Mouse (Mus musculus) neural tube, embryonic 15.5 days (tissue): ENCODE results near the gene Aifm3. TPM values are rescaled to one million over a fixed set of nuclear protein-coding genes. Genes with fewer than 3 reads are reported as not detected.
A peak's percentile ranks its signal among the peaks of the same experiment; 100 is the strongest.

Source experiments
- ATAC-seq: fragments of 200-750 bp; cut with Nextera tagmentation; 2 replicates; pipeline ENCODE4 v1.8.0; 2017; ENCODE audit warnings: mild to moderate bottlenecking, moderate TSS enrichment, moderate library complexity; ENCODE audit not compliant: low FRiP score
- H3K27ac ChIP-seq: fragments of 300-500 bp; sonication (generic); replicated peaks from 2 replicates; pipeline ENCODE4 v1.5.1; 2015; ENCODE audit warnings: mild to moderate bottlenecking, inconsistent platforms
- H3K27me3 ChIP-seq: fragments of 300-500 bp; sonication (generic); replicated peaks from 2 replicates; pipeline ENCODE4 v1.6.1; 2015; ENCODE audit warnings: inconsistent platforms
- H3K36me3 ChIP-seq: fragments of 300-500 bp; sonication (generic); 2 replicates; pipeline ENCODE4 v1.6.1; 2015; ENCODE audit warnings: inconsistent platforms
- H3K4me1 ChIP-seq: fragments of 300-500 bp; sonication (generic); 2 replicates; pipeline ENCODE4 v1.6.1; 2015; ENCODE audit warnings: inconsistent platforms
- H3K4me2 ChIP-seq: fragments of 300-500 bp; sonication (generic); 2 replicates; pipeline ENCODE4 v1.6.1; 2015; ENCODE audit warnings: inconsistent platforms, mild to moderate bottlenecking, moderate library complexity
- H3K4me3 ChIP-seq: fragments of 300-500 bp; sonication (generic); replicated peaks from 2 replicates; pipeline ENCODE4 v1.5.1; 2015; ENCODE audit warnings: mild to moderate bottlenecking, inconsistent platforms
- H3K9ac ChIP-seq: fragments of 300-500 bp; sonication (generic); replicated peaks from 2 replicates; pipeline ENCODE4 v1.6.1; 2015; ENCODE audit warnings: mild to moderate bottlenecking, inconsistent platforms
- H3K9me3 ChIP-seq: fragments of 300-500 bp; sonication (generic); replicated peaks from 2 replicates; pipeline ENCODE4 v1.6.1; 2016; ENCODE audit warnings: inconsistent platforms
- WGBS: fragments of 180-500 bp; shearing (Covaris S2); methylation state at CpG from one replicate; pipeline ENCODE4 v1.1.7; 2015; ENCODE audit warnings: mixed read lengths; 5-methylcytosine and 5-hydroxymethylcytosine counted together
- polyA plus RNA-seq: library from polyadenylated mRNA; unstranded; fragments of >200 nt; fragmentation: Nextera tagmentation; extraction: Ambion mirVana; gene quantifications from 2 replicates; pipeline ENCODE4 v1.2.1, GENCODE M21; 2015

The Aifm3 gene
- polyA plus RNA-seq, 1 experiment from 2014 or later = 4.8 TPM

DNA sequence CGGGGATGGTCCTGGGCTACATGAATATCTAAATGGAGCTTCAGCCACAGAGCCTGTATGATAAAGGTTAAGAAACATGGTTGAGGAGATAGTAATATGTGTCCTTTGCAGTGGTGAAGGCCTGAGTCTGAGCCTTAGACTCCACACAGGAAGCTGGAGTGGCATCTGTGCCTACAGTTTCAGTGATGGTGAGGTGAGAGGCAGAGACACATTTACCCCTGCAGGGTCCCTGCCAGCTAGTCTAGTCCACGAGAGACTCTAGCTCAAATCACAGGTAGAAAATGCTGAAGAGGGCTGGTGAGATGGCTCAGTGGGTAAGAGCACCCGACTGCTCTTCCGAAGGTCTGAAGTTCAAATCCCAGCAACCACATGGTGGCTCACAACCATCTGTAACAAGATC, 14.1 kb upstream of the Aifm3 start:
- no peak overlapping the region for H3K4me2 ChIP-seq
- H3K36me3 ChIP-seq = peaks cover 15% of the 10 kb centered on the region
- H3K4me1 ChIP-seq = no peaks in the 10 kb centered on the region; the same call in 1 of the 2 replicates
- no peak overlapping the region for H3K27ac ChIP-seq
- 98% methylated on average over 4 of the region's 4 CpGs for WGBS
- no peaks in the 10 kb centered on the region for H3K27me3 ChIP-seq
- no peak overlapping the region for H3K4me3 ChIP-seq
- ATAC-seq = no peak
- no peaks in the 10 kb centered on the region for H3K9me3 ChIP-seq
- H3K9ac ChIP-seq = no peak overlapping the region

DNA sequence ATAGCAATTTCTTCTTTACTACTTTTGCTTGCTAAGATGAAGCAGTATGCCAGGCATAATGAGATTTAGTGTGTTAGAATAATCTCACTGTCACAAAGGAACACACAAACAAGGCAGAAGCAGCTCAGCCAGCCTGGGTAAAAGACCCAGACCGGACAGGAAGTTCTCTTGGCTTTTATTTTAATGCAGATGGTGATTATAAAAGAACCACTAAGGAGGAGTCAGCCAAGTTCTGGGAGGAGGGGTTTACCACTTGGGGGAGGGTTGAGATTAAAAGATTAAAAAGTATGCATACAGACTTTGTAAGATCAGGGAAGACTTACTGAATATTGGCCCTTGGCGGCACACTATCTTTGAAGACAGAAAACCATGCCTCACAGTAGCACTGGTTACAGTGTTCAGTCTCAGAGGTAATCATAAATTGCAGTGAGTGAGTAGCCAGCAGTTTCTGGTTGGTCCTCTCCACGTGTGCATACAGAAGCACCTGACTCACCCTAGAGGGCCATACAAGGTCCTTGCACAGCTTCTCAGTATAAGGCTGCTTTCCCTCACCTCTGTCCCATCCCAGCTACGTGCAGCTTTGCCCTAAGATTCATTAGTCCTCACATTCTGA, 11.0 kb upstream of the Aifm3 start:
- Histone ChIP-seq H3K9me3 (no peaks in the 10 kb centered on the region), H3K36me3 (peaks cover 12% of the 10 kb centered on the region), H3K4me1 (no peaks in the 10 kb centered on the region), H3K4me2 (no peak overlapping the region), H3K27me3 (no peaks in the 10 kb centered on the region), H3K27ac (0 out of 2 replicates have a peak overlapping the region, but pooled peaks have one; percentile 3), H3K4me3 (no peak overlapping the region), H3K9ac (no peak overlapping the region)
- 76% methylated on average over 4 of the region's 4 CpGs for WGBS
- ATAC-seq = no peak

DNA sequence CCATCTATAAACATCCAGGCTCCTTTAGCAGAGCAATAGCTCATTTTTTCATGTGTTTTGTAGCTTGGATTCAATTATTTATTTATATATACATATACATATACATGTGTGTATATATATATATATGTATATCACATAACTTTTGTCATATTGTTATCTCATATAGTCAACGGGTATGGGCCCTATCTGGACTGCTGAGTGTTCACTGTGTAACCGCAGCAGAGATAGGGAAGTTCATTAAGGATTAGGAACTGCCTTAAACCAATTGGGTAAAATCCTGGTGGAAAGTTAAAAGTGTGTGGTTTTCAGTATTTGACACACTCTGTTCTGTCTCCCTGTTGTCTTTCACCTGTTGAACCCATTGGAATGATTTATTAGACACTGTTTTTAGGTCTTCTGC, 7.9 kb upstream of the Aifm3 start:
- Histone ChIP-seq H3K4me2 (no peak overlapping the region), H3K27ac (no peak overlapping the region), H3K9ac (no peak overlapping the region), H3K4me1 (no peaks in the 10 kb centered on the region), H3K27me3 (no peaks in the 10 kb centered on the region), H3K4me3 (no peak overlapping the region), H3K9me3 (no peaks in the 10 kb centered on the region), H3K36me3 (peaks cover 42% of the 10 kb centered on the region)
- 94% methylated on average over 2 of the region's 2 CpGs for WGBS
- ATAC-seq = no peak

DNA sequence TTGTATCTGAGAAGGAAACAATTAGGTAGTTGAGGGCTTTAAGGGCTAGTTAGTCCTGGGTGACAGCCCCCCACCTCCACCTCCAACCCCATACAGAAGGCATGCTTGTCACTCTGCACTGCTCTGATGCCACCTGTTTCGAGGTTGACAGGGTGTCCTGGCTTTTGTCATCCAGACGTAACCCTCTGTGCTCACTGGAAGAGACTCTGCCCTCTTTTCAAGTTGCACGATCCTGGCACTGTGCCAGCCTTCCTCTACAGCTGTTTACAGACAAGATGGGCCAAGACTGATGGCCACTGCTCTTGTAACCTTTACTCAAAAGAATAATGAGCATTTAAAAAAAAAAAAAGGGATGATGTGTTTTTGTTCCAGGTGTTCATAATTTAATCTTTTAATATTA, 2.9 kb upstream of the Aifm3 start:
- Histone ChIP-seq H3K4me1 (peaks cover 12% of the 10 kb centered on the region), H3K27ac (no peak overlapping the region), H3K4me2 (no peak overlapping the region), H3K9ac (no peak overlapping the region), H3K9me3 (no peaks in the 10 kb centered on the region), H3K27me3 (peaks cover 16% of the 10 kb centered on the region; the same call in 1 of the 2 replicates), H3K4me3 (no peak overlapping the region), H3K36me3 (peaks cover 45% of the 10 kb centered on the region)
- no peak for ATAC-seq
- WGBS = 36% methylated on average over 3 of the region's 3 CpGs

DNA sequence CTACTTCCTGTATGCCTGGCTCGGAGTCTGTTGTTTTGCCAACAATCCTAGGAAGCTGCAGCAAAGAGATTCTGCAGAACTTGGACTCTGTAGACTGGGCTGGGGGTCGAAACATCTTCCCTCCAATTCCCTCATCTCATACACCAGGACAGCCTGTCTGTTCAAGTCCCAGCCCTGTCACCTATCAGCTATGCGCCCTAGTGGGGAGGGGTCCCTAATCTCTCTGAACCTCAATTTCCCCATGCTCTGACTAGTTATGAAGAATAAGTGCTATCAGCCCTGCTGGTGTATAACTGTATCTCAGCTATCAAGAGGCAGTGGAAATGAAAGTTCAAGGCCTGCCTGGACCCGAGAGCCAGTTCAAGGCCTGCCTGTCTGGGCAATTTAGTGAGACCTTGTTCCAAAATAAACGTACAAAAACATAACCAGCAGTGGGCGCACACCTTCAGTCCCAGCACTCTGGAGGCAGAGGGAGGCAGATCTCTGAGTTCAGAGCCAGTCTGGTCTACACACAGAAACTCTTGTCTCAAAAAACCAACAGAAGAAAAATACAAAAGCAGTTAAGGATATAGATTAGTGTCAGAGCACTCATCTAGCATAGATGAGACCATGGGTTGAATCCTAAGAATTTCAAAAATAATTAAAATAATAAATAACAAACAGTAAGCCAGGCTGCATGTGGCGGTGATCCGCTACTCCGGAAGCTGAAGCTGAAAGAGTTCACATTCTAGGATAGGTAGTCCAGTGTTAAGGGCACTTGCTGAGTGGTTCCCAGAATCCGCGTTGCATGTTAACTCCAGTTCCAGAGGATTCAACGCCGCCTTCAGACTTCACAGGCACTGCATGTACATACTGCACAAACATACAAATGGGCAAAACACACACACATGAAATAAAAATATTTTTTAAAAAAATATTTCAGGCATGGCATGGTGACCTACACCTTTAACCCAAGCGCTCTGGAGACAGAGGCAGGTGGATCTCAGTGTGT, 638 bp upstream of the Aifm3 start:
- 47% methylated on average over 14 of the region's 14 CpGs for WGBS
- H3K27ac ChIP-seq = no peak overlapping the region
- H3K9me3 ChIP-seq = no peaks in the 10 kb centered on the region
- H3K27me3 ChIP-seq = peaks cover 16% of the 10 kb centered on the region; the same call in 1 of the 2 replicates
- ATAC-seq = peak; percentile 6; the same call in 1 of the 2 replicates
- H3K9ac ChIP-seq = peak overlapping the region; percentile 31; the same call in 1 of the 2 replicates
- H3K4me3 ChIP-seq = peak overlapping the region; percentile 38
- peak overlapping the region; percentile 71 for H3K4me2 ChIP-seq
- peaks cover 35% of the 10 kb centered on the region for H3K36me3 ChIP-seq
- H3K4me1 ChIP-seq = peaks cover 12% of the 10 kb centered on the region

DNA sequence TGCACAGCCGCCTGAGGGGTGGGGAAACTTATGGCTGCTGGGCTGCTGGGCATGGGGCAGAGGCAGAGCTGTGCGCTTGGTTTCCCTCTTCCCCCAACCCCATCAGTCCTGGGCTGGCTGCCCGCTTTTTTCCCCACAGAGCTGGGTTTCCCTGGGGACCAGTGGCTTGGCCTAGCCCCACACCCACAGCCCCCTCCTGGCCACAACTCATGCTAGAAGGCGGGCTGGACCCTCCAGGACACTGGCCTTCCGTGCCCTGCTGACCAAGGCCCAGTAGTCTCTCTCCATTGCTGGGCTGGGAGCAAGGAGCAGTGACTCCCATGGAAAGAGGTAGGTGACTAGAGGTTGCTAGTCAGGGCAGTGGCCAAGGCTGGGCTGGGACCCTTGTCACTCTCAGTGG, 1.7 kb downstream of the Aifm3 start:
- Histone ChIP-seq H3K36me3 (peaks cover 11% of the 10 kb centered on the region), H3K27ac (no peak overlapping the region)

DNA sequence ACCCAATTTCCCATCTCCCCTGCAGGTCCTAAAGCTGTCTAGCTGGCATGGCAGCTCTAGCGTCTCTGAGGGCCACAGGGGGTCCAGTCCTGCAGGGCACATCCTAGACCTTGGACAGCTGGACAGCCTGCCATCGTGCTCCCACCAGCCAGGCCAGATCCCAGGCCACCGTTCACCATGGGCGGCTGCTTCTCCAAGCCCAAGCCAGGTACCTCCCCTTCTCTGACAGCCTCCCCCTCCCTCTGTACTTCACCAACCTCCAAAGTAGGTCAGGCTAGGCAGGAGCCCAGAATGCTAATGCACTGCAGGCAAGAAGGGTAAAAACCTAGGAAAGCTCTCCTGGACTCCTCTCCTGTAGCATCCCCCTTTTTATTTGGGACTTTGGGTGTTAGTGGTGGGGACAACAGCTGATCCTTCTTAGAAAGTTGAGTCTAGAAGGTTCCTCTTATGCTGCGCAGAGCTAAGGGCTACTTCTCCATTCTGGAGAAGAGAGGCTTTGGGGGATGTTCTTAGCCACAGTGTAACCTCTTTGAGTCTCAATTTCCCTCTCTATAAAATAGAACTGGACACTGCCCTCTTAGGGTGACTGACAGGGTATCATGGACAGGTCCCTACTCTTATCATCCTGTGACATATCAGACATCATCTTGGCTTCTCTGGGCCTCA, 2.6 kb downstream of the Aifm3 start:
- Histone ChIP-seq H3K27ac (no peak overlapping the region), H3K9ac (no peak overlapping the region), H3K4me3 (no peak overlapping the region), H3K27me3 (peaks cover 16% of the 10 kb centered on the region; the same call in 1 of the 2 replicates), H3K9me3 (no peaks in the 10 kb centered on the region), H3K4me1 (peaks cover 19% of the 10 kb centered on the region), H3K4me2 (no peak overlapping the region), H3K36me3 (peaks cover 7% of the 10 kb centered on the region)
- 62% methylated on average over 5 of the region's 5 CpGs for WGBS
- no peak for ATAC-seq

More for the DNA sequence above, 1.7 kb downstream of the Aifm3 start:
- peaks cover 16% of the 10 kb centered on the region; the same call in 1 of the 2 replicates for H3K27me3 ChIP-seq
- no peak overlapping the region for H3K4me2 ChIP-seq
- 71% methylated on average over 5 of the region's 5 CpGs for WGBS
- no peak overlapping the region for H3K4me3 ChIP-seq
- peaks cover 12% of the 10 kb centered on the region for H3K4me1 ChIP-seq
- H3K9ac ChIP-seq = no peak overlapping the region
- no peaks in the 10 kb centered on the region for H3K9me3 ChIP-seq
- no peak for ATAC-seq

DNA sequence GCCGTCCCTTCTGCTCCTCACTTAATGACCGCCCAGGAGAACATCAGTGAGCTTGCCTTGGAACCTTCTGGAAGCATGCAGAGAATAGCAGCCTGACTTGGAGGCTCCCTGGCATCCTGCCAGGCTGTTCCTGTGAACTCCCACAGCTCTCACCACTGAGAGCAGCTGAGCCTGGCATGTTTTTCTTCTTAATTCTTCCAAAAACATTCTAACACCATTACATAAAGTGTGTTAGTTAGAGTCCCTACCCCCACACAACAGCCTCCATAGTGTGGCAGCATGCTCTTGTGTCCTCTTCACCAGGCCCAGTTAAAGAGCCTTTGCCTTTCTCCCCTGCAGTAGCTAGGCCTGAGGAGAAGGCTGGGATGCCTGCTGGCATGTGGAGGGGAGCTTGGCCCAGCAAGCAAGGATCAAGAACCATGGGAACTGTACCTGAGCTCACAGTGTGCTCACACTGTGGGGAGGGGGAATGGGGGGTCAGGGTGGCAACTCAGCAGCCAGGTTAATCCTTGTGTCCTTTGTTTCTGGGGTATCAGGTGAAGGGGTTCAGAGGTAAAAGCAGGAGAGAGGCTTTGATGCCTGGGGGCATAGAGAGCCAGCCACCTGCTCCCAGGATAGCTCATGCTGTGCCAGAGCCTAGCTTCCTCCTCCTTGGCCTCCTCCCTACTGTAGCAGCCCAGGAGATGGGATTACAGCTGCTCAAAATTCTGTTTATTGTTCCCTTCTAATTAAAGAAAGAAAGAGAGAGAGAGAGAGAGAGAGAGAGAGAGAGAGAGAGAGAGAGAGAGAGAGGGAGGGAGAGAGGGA, 7.3 kb downstream of the Aifm3 start:
- no peak overlapping the region for H3K4me3 ChIP-seq
- H3K9me3 ChIP-seq = no peaks in the 10 kb centered on the region
- 0 out of 2 replicates have a peak overlapping the region, but pooled peaks have one; percentile 11 for H3K27ac ChIP-seq
- H3K27me3 ChIP-seq = no peaks in the 10 kb centered on the region
- H3K4me2 ChIP-seq = no peak overlapping the region
- 52% methylated on average over 2 of the region's 2 CpGs for WGBS
- H3K4me1 ChIP-seq = peaks cover 13% of the 10 kb centered on the region
- H3K36me3 ChIP-seq = no peaks in the 10 kb centered on the region
- no peak overlapping the region for H3K9ac ChIP-seq
- ATAC-seq = no peak; the same call in 1 of the 2 replicates

DNA sequence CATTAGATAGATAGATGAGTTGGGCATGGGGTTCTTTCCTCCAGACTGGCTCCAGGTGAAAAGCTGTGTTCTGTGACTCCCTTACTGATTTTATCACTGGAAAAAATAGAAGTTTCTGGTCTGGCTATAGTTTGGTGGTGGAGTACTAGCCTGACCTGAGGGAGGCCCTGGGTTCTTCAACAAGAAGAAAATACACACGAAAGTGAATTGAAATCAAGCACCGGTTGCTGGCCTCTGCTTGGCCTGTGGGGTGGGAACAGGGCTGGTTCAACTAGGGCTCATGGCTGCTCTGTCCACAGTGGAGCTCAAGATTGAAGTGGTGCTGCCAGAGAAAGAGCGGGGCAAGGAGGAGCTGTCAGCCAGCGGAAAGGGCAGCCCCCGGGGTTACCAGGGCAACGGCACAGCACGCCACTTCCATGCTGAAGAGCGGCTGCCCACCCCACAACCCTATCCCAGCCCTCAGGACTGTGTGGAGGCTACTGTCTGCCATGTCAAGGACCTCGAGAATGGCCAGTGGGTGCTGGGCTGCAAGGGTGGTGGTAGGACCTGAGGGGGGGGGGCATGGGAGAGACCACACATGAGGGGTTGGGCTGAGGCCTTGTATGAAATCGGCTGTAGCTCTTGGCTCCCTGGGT, 10.0 kb downstream of the Aifm3 start:
- ATAC-seq = 0 out of 2 replicates have a peak, but pooled peaks have one; percentile 62
- peak overlapping the region; percentile 11; the same call in 1 of the 2 replicates for H3K4me2 ChIP-seq
- no peak overlapping the region for H3K27ac ChIP-seq
- WGBS = 18% methylated on average over 10 of the region's 10 CpGs
- H3K36me3 ChIP-seq = no peaks in the 10 kb centered on the region
- no peak overlapping the region for H3K4me3 ChIP-seq
- H3K4me1 ChIP-seq = peaks cover 13% of the 10 kb centered on the region
- H3K9me3 ChIP-seq = no peaks in the 10 kb centered on the region
- H3K9ac ChIP-seq = no peak overlapping the region
- 0 out of 2 replicates have a peak, but pooled peaks cover 5% of the 10 kb centered on the region for H3K27me3 ChIP-seq

DNA sequence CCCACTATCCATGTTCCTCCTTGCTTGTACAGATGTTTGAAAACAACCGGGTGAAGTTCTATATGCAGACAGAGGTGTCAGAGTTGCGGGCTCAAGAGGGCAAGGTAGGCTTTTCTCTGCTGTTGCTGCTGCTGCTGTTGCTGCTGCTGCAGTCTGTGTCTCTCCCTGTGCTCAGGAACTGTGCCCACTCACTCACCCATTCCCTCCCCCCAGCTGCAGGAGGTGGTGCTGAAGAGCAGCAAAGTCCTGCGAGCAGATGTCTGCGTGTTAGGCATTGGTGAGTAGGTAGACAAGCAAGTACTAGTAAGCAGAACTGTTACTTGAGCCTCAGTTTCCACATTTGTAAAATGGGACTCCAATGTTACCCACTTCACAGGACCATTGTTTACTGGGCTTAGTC, 13.3 kb downstream of the Aifm3 start:
- Histone ChIP-seq H3K9me3 (no peaks in the 10 kb centered on the region), H3K27ac (no peak overlapping the region), H3K36me3 (no peaks in the 10 kb centered on the region), H3K27me3 (0 out of 2 replicates have a peak, but pooled peaks cover 5% of the 10 kb centered on the region), H3K4me3 (no peak overlapping the region), H3K4me2 (no peak overlapping the region), H3K9ac (no peak overlapping the region), H3K4me1 (peaks cover 5% of the 10 kb centered on the region)
- no peak for ATAC-seq
- WGBS = 86% methylated on average over 4 of the region's 4 CpGs
